Mouse (Mus musculus) CH12.LX (cell line): ENCODE measurements around the gene Mmp1b.

Source experiments
- CTCF ChIP-seq, 2 experiments: IDR thresholded peaks in 1 of 2; conservative IDR thresholded peaks in 1 of 2; 2 replicates each; pipeline ENCODE4 v1.5.1; 2011 to 2012; ENCODE audit warnings: low read depth in 2 of 2, low read length in 2 of 2, improper control_type of control experiment in 1 of 2, inconsistent platforms in 1 of 2, mild to moderate bottlenecking in 1 of 2, moderate library complexity in 1 of 2
- ETS1 ChIP-seq: conservative IDR thresholded peaks from 2 replicates; pipeline ENCODE4 v1.6.1; 2012; ENCODE audit warnings: low read depth, mild to moderate bottlenecking, inconsistent platforms, low read length, improper control_type of control experiment, moderate library complexity
- POLR2A ChIP-seq: IDR thresholded peaks from 2 replicates; pipeline ENCODE4 v1.6.1; 2011; ENCODE audit warnings: low read depth, mild to moderate bottlenecking, improper control_type of control experiment, low read length
- SMC3 ChIP-seq: IDR thresholded peaks from 2 replicates; pipeline ENCODE4 v1.6.1; 2011; ENCODE audit warnings: low read depth, low read length, improper control_type of control experiment
- ZMIZ1 ChIP-seq: IDR thresholded peaks from 2 replicates; pipeline ENCODE4 v1.6.1; 2012; ENCODE audit warnings: low read depth, mild to moderate bottlenecking, inconsistent platforms, low read length, improper control_type of control experiment

GRCm38 (mm10) chr9:7335766-7336680 lies 51.8 kb downstream of the Mmp1b start:
- no peak for TF ChIP-seq SMC3
- TF ChIP-seq POLR2A: no peak
- TF ChIP-seq CTCF (conservative IDR thresholded peaks at IDR 0.05 in 1 of 2, IDR thresholded peaks at IDR 0.05 in 1 of 2; ENCODE audit: low read depth in 2 of 2, low read length in 2 of 2): no peak
- no peak for TF ChIP-seq ZMIZ1
- TF ChIP-seq ETS1: no peak
